Mouse (Mus musculus) brain, adult 2 months (tissue): Measurements from ENCODE around the gene Mybpc2.
A peak's percentile ranks its signal among the peaks of the same experiment; 100 is the strongest.

ENCODE experiments used
- DNase-seq: peaks from one replicate; pipeline ENCODE4 v3.0.0; 2011; ENCODE audit warnings: low read depth, low spot score

The Mybpc2 gene

DNA sequence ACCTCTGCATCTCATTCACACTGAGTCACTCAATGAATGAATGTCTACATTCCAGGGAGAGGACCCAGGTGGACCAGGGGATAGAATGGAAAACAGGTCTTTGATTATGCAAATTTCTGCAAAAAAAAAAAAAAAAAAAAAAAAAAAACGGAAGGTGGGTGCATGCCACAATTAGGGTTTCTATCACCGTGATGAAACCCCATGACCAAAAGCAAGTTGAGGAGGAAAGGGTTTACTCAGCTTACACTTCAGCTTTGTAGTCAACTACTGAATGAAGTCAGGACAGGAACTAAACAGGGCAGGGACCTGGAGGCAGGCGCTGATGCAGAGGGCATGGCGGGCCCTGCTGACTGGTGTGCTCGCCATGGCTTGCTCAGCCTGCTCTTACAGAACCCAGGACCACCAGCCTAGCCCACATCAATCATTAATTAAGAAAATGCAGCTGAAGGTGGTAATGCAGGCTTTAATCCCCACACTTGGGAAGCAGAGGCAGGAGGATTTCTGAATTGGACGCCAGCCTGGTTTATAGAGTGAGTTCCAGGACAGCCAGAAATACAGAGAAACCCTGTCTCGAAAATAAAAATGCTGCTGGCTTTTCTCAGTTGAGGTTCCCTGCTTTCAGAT is 38.8 kb downstream of the Mybpc2 start:
- DNase-seq = no peak

DNA sequence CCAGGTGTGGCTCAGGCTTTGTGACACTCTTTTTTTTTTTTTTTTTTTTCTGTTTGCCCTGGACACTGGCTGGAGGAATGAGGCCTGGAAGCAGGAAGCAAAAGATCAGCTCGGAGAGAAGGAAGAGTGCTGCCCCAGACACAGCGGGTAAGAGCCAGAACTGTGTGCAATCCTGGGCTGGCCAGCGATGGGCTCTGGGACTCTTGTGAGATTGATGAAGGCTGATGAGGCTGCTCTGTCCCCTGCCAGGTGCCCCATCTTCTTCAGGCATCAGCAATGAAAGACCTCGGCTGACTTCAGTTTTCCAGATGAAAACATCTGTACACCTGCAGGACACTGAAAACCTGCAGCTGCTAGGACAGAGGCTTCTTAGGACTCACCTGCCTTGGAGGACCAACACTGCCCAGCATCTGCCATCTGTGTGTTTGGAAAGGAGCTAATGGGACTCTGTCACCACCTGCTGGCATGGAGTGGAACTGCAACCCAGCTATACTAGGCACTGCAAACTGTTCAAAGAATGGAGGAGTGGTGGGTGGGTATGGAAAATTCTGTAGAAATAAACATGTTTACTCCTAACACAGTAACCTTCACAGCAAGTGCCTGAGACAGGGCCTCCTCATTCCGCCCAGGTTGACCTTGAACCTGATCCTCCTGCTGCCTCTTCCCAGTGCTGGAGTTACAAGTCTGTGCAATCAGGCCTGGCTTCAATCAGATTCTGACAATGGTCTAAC is 39.5 kb downstream of the Mybpc2 start:
- DNase-seq = peak; percentile 93

DNA sequence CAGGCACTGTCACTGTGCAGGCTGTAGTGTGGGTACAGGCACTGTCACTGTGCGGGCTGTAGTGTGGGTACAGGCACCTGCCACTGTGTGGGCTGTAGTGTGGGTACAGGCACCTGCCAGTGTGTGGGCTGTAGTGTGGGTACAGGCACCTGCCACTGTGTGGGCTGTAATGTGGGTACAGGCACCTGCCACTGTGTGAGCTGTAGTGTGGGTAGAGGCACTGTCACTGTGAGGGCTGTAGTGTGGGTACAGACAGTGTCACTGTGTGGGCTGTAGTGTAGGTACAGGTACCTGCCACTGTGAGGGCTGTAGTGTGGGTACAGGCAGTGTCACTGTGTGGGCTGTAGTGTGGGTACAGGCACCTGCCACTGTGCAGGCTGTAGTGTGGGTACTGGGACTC is 40.3 kb downstream of the Mybpc2 start:
- DNase-seq = no peak

GRCm38 (mm10) chr7:44482836-44483435 is 41.5 kb downstream of the Mybpc2 start:
- no peak for DNase-seq

- peak; percentile 79 for DNase-seq
Observed at GRCm38 (mm10) chr7:44475046-44475614, 49.3 kb downstream of the Mybpc2 start.

DNA sequence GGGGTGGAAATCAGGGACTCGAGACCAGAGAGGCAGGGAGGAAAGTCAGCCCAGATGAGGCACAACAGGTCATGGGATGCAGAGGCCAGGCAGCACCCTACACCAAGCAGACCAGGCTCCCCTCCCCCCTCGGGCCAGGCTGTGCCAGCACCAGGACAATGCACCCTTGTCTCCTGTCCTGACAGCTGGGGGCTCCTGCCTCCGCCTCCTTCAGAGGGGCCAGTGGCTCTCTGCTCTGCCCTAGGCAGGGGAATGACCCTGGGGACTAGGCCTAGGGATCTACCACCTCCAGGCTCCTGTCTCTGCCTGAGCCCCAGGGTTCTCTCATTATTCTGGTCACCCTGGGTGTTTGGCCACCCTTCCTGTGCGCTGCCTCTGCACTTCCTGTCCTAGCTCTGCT is 50.0 kb downstream of the Mybpc2 start:
- DNase-seq = peak; percentile 96

DNA sequence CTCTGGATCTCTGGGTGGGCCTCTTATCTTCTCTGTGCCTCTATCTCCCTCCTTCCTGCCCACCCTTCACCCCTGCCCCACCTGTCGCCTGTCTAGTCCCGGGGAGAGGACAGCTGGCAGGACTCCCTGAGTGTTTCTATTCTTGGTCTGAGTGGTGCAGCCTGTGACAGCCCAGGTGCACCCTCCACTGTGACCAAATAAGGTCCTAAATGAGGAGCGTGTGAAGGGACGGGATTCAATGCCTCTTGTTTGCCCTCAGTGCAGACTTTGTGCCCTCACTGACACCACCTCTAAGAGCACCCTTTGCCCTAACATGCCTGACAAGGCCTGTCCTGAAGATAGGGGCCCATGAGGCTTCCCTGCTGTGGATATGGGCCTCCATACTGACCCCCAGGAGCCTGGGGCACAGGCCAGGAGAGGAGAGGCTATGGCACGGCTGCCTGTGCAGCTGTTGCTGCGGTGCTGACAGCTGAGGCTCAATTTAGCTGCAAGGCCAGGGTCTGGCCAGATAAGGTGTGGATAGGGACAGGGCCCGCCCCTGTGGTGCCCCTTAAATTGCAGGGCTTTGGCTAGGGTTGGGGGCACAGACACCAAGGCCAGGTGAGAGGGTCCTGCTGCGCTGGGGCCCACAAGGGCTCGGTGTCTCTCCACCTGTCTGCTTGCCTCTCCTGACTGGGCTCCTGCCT is 51.4 kb downstream of the Mybpc2 start:
- DNase-seq = peak; percentile 63

GRCm38 (mm10) chr7:44472558-44472885 is 51.9 kb downstream of the Mybpc2 start:
- no peak for DNase-seq

GRCm38 (mm10) chr7:44471880-44472557 is 52.4 kb downstream of the Mybpc2 start:
- DNase-seq = peak; percentile 82

DNA sequence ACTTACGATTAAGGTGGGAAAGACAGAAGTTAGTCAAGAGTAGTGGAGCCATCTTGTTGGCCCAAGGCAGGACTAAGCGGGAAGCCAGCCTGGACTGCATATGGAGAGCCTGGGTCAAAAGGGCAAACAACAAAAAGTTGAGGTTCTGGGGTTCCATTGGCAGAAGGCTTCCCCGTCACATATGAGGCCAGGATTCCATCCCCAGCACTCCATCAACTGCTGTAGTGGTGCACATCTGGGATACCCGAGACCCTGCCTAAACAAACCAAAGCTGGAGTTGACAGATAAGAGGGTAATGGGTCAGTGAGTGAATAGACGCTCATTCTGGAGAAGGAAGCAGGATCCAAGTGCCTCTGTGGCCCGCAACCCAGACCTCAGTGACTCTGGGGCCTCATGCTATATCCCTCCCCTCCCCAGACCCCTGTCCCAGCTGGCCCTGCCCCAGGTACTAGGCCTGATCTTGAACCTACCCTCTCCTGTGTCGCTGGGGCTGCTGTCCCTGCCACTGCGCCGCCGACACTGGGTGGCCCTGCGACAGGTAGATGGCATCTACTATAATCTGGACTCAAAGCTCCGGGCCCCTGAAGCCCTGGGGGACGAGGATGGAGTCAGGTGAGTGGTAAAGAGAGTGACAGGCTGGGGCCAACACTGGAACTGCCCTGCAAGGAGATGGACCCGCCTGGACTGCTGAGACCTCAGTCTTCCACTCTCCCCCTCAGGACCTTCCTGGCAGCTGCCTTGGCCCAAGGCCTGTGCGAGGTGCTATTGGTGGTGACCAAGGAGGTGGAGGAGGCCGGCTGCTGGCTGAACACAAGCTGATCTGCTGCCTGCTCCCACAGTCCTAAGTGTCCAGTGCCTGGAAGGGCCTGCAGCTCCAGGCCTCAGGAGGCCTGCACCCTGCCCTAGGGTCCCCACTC is 53.5 kb downstream of the Mybpc2 start:
- DNase-seq = no peak

GRCm38 (mm10) chr7:44469677-44470675 is 54.5 kb downstream of the Mybpc2 start:
- no peak for DNase-seq

GRCm38 (mm10) chr7:44468644-44469285 is 55.7 kb downstream of the Mybpc2 start:
- no peak for DNase-seq

DNA sequence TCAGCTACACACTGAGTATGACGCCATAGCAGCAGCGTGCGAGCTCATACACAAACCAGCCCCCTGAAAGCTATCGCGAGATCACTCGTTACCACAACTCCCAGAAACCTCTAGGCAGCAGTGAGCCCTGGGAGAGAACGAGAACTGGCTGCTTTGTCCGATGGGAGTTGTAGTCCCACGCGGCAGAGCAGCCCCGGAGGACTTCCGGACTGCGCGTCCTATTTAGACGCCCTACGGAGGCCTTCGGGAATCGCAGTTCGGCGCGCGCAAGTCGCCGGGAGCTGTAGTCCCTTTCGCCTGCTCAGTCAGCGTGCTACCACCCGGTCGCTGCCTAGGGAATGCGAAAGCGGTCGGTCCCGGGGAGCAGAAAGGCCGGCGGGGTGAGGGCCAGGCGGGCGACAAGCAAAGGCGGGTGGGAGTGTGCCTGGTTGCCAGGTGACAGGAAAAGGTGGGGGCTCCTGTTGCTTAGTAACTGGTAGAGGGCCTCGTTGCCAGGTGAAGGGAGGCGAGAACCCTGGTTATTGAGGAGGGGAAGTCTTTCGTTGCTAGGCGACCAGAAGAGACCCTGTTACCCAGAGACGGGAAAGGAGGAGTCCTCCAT is 56.5 kb downstream of the Mybpc2 start, which contains the start of gene Josd2:
Gene Josd2, plus strand, starts transcription at position 170 of the 601 bp plus-strand sequence.
- DNase-seq = peak; percentile 100

DNA sequence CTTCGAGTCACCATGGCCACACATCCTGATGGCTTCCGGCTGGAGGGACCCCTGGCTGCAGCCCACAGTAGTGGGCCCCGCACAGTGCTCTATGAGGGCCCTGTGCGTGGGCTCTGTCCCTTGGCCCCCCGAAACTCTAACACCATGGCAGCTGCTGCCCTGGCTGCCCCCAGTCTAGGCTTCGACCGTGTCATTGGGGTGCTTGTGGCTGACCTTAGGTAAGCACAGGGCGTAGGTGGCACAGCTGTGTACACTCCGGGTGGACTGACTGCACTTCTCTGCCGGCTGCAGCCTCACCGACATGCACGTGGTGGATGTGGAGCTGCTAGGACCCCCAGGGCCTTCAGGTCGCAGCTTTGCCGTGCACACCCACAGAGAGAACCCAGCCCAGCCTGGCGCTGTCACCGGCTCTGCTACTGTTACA is 57.6 kb downstream of the Mybpc2 start:
- no peak for DNase-seq

GRCm38 (mm10) chr7:44466006-44466887 is 58.2 kb downstream of the Mybpc2 start:
- DNase-seq = peak; percentile 14

DNA sequence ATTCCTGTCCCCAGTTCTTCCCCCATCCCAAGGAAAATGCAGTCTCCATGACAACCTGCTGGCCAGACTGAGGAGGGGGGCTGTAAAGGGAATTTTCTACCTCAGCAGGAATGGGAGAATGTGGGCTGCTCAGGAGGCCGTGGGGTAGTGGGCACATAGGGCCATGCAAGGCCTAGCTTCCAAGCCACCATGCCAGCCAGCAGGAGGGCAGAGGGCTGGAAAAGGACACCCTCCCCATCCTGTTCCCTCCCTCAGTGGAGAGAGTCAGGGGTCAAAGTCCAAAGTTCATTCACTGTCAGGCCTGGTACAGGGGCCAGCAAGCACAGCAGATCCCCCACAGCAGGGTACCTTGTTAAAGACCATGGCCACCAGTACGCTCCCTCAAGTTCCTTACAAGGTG is 59.3 kb downstream of the Mybpc2 start, which contains the start of gene Aspdh:
Gene Aspdh, plus strand, starts transcription at position 281 of the 400 bp plus-strand sequence.
- peak; percentile 20 for DNase-seq

DNA sequence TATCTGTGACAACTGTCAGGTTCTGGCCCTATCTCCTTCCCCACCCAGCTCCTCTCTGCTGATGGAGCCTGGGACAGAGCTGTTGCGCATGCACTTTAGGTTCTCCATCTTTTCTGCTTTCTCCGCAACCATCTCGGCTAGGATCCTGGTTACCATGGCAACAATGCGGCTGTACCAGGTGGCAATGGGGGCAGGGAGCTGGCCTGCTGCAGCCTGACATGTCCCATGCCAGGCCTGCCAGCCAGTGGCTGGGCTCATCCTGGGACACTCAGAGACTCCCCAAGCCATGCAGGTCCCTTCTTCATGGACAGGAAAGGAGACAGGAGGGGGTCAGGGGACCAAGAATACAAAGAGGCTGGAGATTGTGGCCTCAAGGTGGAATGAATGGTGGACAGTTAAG is 59.9 kb downstream of the Mybpc2 start:
- peak; percentile 99 for DNase-seq
